Mouse (Mus musculus): ENCODE measurements around the gene Myo18a. TPM values are rescaled to one million over a fixed set of nuclear protein-coding genes. Genes with fewer than 3 reads are reported as not detected.
"Not testable (repeated sequence)": the region's sequence is repeated elsewhere in the genome, so short reads cannot be mapped to it uniquely, and the experiment has no call there.

Myo18a gene
- polyA plus RNA-seq, 1 experiment from 2014 or later, result 12.3 TPM

- Histone ChIP-seq H3K9ac (replicated peaks; ENCODE audit: low read length) (no peak overlapping the region), H3K4me1 (ENCODE audit: control insufficient read depth, insufficient read depth, low read length) (no peaks in the 10 kb centered on the region), H3K4me3 (ENCODE audit: low read depth, low read length) (no peak overlapping the region), H3K4me2 (ENCODE audit: low read depth, low read length) (no peak overlapping the region), H3K27ac (replicated peaks; ENCODE audit: low read depth, low read length) (no peak overlapping the region), H3K36me3 (replicated peaks; ENCODE audit: control insufficient read depth, insufficient read depth, low read depth, low read length) (no peaks in the 10 kb centered on the region), H3K9me3 (replicated peaks; ENCODE audit: control insufficient read depth, low read length) (no peaks in the 10 kb centered on the region), H3K27me3 (ENCODE audit: control insufficient read depth, insufficient read depth, low read length) (no peaks in the 10 kb centered on the region)
- DNase-seq (ENCODE audit: low spot score) (no peak), ATAC-seq (replicated peaks; ENCODE audit: insufficient number of reproducible peaks, low FRiP score, low TSS enrichment, low read depth) (no peak)
- 50% methylated on average over 7 of the region's 7 CpGs for WGBS
These were observed 24.5 kb upstream of the Myo18a start for GRCm38 (mm10) chr11:77738555-77738954.

GRCm38 (mm10) chr11:77743966-77744365 lies 19.1 kb upstream of the Myo18a start:
- WGBS, result 36% methylated on average over 6 of the region's 6 CpGs
- no peak overlapping the region for H3K4me2 ChIP-seq (ENCODE audit: low read depth, low read length)
- ATAC-seq (replicated peaks; ENCODE audit: insufficient number of reproducible peaks, low FRiP score, low TSS enrichment, low read depth) (no peak), DNase-seq (ENCODE audit: low spot score) (no peak)
- H3K4me3 ChIP-seq (ENCODE audit: low read depth, low read length), result no peak overlapping the region
- no peak overlapping the region for H3K27ac ChIP-seq (replicated peaks; ENCODE audit: low read depth, low read length)
- no peaks in the 10 kb centered on the region for H3K36me3 ChIP-seq (replicated peaks; ENCODE audit: control insufficient read depth, insufficient read depth, low read depth, low read length)
- no peak overlapping the region for H3K9ac ChIP-seq (replicated peaks; ENCODE audit: low read length)
- H3K9me3 ChIP-seq (replicated peaks; ENCODE audit: control insufficient read depth, low read length), result no peaks in the 10 kb centered on the region
- no peaks in the 10 kb centered on the region for H3K4me1 ChIP-seq (ENCODE audit: control insufficient read depth, insufficient read depth, low read length)
- H3K27me3 ChIP-seq (ENCODE audit: control insufficient read depth, insufficient read depth, low read length), result no peaks in the 10 kb centered on the region

- 92% methylated on average over 4 of the region's 4 CpGs for WGBS
- H3K9me3 ChIP-seq (replicated peaks; ENCODE audit: control insufficient read depth, low read length), result no peaks in the 10 kb centered on the region
- no peak overlapping the region for H3K4me3 ChIP-seq (ENCODE audit: low read depth, low read length)
- H3K4me2 ChIP-seq (ENCODE audit: low read depth, low read length), result no peak overlapping the region
- no peak for DNase-seq (ENCODE audit: low spot score)
- no peak for ATAC-seq (replicated peaks; ENCODE audit: insufficient number of reproducible peaks, low FRiP score, low TSS enrichment, low read depth)
- no peak overlapping the region for H3K9ac ChIP-seq (replicated peaks; ENCODE audit: low read length)
- no peak overlapping the region for H3K27ac ChIP-seq (replicated peaks; ENCODE audit: low read depth, low read length)
- no peaks in the 10 kb centered on the region for H3K27me3 ChIP-seq (ENCODE audit: control insufficient read depth, insufficient read depth, low read length)
- no peaks in the 10 kb centered on the region for H3K36me3 ChIP-seq (replicated peaks; ENCODE audit: control insufficient read depth, insufficient read depth, low read depth, low read length)
- H3K4me1 ChIP-seq (ENCODE audit: control insufficient read depth, insufficient read depth, low read length), result no peaks in the 10 kb centered on the region
These were observed 16.4 kb upstream of the Myo18a start for GRCm38 (mm10) chr11:77746652-77747051.

GRCm38 (mm10) chr11:77747103-77747502 lies 15.9 kb upstream of the Myo18a start:
- WGBS, result 96% methylated on average over 13 of the region's 15 CpGs
- not testable (repeated sequence) for H3K4me3 ChIP-seq (ENCODE audit: low read depth, low read length); H3K4me1 ChIP-seq (ENCODE audit: control insufficient read depth, insufficient read depth, low read length); H3K36me3 ChIP-seq (replicated peaks; ENCODE audit: control insufficient read depth, insufficient read depth, low read depth, low read length); DNase-seq (ENCODE audit: low spot score); ATAC-seq (replicated peaks; ENCODE audit: insufficient number of reproducible peaks, low FRiP score, low TSS enrichment, low read depth); H3K9me3 ChIP-seq (replicated peaks; ENCODE audit: control insufficient read depth, low read length); H3K9ac ChIP-seq (replicated peaks; ENCODE audit: low read length); H3K27ac ChIP-seq (replicated peaks; ENCODE audit: low read depth, low read length); H3K4me2 ChIP-seq (ENCODE audit: low read depth, low read length); H3K27me3 ChIP-seq (ENCODE audit: control insufficient read depth, insufficient read depth, low read length)

GRCm38 (mm10) chr11:77748996-77749395 lies 14.1 kb upstream of the Myo18a start:
- Histone ChIP-seq H3K27me3 (ENCODE audit: control insufficient read depth, insufficient read depth, low read length) (no peaks in the 10 kb centered on the region), H3K27ac (replicated peaks; ENCODE audit: low read depth, low read length) (no peak overlapping the region), H3K9ac (replicated peaks; ENCODE audit: low read length) (no peak overlapping the region), H3K4me2 (ENCODE audit: low read depth, low read length) (no peak overlapping the region), H3K4me1 (ENCODE audit: control insufficient read depth, insufficient read depth, low read length) (no peaks in the 10 kb centered on the region), H3K9me3 (replicated peaks; ENCODE audit: control insufficient read depth, low read length) (no peaks in the 10 kb centered on the region), H3K36me3 (replicated peaks; ENCODE audit: control insufficient read depth, insufficient read depth, low read depth, low read length) (no peaks in the 10 kb centered on the region), H3K4me3 (ENCODE audit: low read depth, low read length) (no peak overlapping the region)
- WGBS, result 89% methylated on average over 5 of the region's 5 CpGs
- DNase-seq (ENCODE audit: low spot score) (no peak), ATAC-seq (replicated peaks; ENCODE audit: insufficient number of reproducible peaks, low FRiP score, low TSS enrichment, low read depth) (no peak)

GRCm38 (mm10) chr11:77752525-77752924 lies 10.5 kb upstream of the Myo18a start:
- 83% methylated on average over 5 of the region's 5 CpGs for WGBS
- no peak overlapping the region for H3K4me3 ChIP-seq (ENCODE audit: low read depth, low read length)
- no peak overlapping the region for H3K9ac ChIP-seq (replicated peaks; ENCODE audit: low read length)
- no peaks in the 10 kb centered on the region for H3K4me1 ChIP-seq (ENCODE audit: control insufficient read depth, insufficient read depth, low read length)
- no peaks in the 10 kb centered on the region for H3K27me3 ChIP-seq (ENCODE audit: control insufficient read depth, insufficient read depth, low read length)
- ATAC-seq (replicated peaks; ENCODE audit: insufficient number of reproducible peaks, low FRiP score, low TSS enrichment, low read depth) (no peak), DNase-seq (ENCODE audit: low spot score) (no peak)
- H3K27ac ChIP-seq (replicated peaks; ENCODE audit: low read depth, low read length), result no peak overlapping the region
- H3K9me3 ChIP-seq (replicated peaks; ENCODE audit: control insufficient read depth, low read length), result no peaks in the 10 kb centered on the region
- H3K36me3 ChIP-seq (replicated peaks; ENCODE audit: control insufficient read depth, insufficient read depth, low read depth, low read length), result no peaks in the 10 kb centered on the region
- H3K4me2 ChIP-seq (ENCODE audit: low read depth, low read length), result no peak overlapping the region

GRCm38 (mm10) chr11:77753469-77753868 lies 9.6 kb upstream of the Myo18a start:
- Histone ChIP-seq H3K27ac (replicated peaks; ENCODE audit: low read depth, low read length) (no peak overlapping the region), H3K4me1 (ENCODE audit: control insufficient read depth, insufficient read depth, low read length) (no peaks in the 10 kb centered on the region), H3K4me3 (ENCODE audit: low read depth, low read length) (no peak overlapping the region), H3K4me2 (ENCODE audit: low read depth, low read length) (no peak overlapping the region), H3K36me3 (replicated peaks; ENCODE audit: control insufficient read depth, insufficient read depth, low read depth, low read length) (no peaks in the 10 kb centered on the region), H3K27me3 (ENCODE audit: control insufficient read depth, insufficient read depth, low read length) (no peaks in the 10 kb centered on the region), H3K9ac (replicated peaks; ENCODE audit: low read length) (no peak overlapping the region), H3K9me3 (replicated peaks; ENCODE audit: control insufficient read depth, low read length) (no peaks in the 10 kb centered on the region)
- WGBS, result 74% methylated on average over 3 of the region's 3 CpGs
- no peak for DNase-seq (ENCODE audit: low spot score)
- no peak for ATAC-seq (replicated peaks; ENCODE audit: insufficient number of reproducible peaks, low FRiP score, low TSS enrichment, low read depth)

GRCm38 (mm10) chr11:77760031-77760430 lies 3.0 kb upstream of the Myo18a start:
- no peak overlapping the region for H3K4me3 ChIP-seq (ENCODE audit: low read depth, low read length)
- WGBS, result 85% methylated on average over 4 of the region's 4 CpGs
- H3K4me1 ChIP-seq (ENCODE audit: control insufficient read depth, insufficient read depth, low read length), result peaks cover 2% of the 10 kb centered on the region; the same call in 1 of the 2 replicates
- H3K4me2 ChIP-seq (ENCODE audit: low read depth, low read length), result no peak overlapping the region
- H3K36me3 ChIP-seq (replicated peaks; ENCODE audit: control insufficient read depth, insufficient read depth, low read depth, low read length), result no peaks in the 10 kb centered on the region
- H3K27ac ChIP-seq (replicated peaks; ENCODE audit: low read depth, low read length), result no peak overlapping the region
- no peaks in the 10 kb centered on the region for H3K27me3 ChIP-seq (ENCODE audit: control insufficient read depth, insufficient read depth, low read length)
- no peak overlapping the region for H3K9ac ChIP-seq (replicated peaks; ENCODE audit: low read length)
- ATAC-seq (replicated peaks; ENCODE audit: insufficient number of reproducible peaks, low FRiP score, low TSS enrichment, low read depth) (no peak), DNase-seq (ENCODE audit: low spot score) (no peak)
- H3K9me3 ChIP-seq (replicated peaks; ENCODE audit: control insufficient read depth, low read length), result no peaks in the 10 kb centered on the region

All from embryonic facial prominence, embryonic 11.5 days (tissue).